Mouse (Mus musculus) left cerebral cortex, adult 11 months (tissue): ENCODE measurements around the gene Sec14l2.

ENCODE experiments used
- DNase-seq: peaks from one replicate; pipeline ENCODE4 v3.0.0; 2022; ENCODE audit warnings: low spot score

Sec14l2 gene

GRCm38 (mm10) chr11:4122742-4123579, at the start of gene Sec14l2:
Sec14l2 (minus strand) TSS chr11:4123415.
- no peak for DNase-seq

GRCm38 (mm10) chr11:4166467-4167090, 43.4 kb upstream of the Sec14l2 start:
- no peak for DNase-seq

- DNase-seq = no peak
Measured at GRCm38 (mm10) chr11:4164701-4165100, 41.5 kb upstream of the Sec14l2 start.

- DNase-seq = no peak
Measured at GRCm38 (mm10) chr11:4160758-4161480, 37.7 kb upstream of the Sec14l2 start.

- peak; percentile 87 for DNase-seq
Measured at GRCm38 (mm10) chr11:4159808-4160708, 36.8 kb upstream of the Sec14l2 start, which contains the start of the genes Ccdc157 and Sf3a1. Ccdc157 (minus strand) TSS chr11:4160293. Sf3a1 (plus strand) TSS chr11:4160350.

- DNase-seq = no peak
Measured at GRCm38 (mm10) chr11:4158676-4159075, 35.5 kb upstream of the Sec14l2 start.

GRCm38 (mm10) chr11:4155641-4156040, 32.4 kb upstream of the Sec14l2 start:
- no peak for DNase-seq

- DNase-seq = no peak
Measured at GRCm38 (mm10) chr11:4153694-4154093, 30.5 kb upstream of the Sec14l2 start.

GRCm38 (mm10) chr11:4149886-4150285, 26.7 kb upstream of the Sec14l2 start:
- no peak for DNase-seq

GRCm38 (mm10) chr11:4148536-4149156, 25.4 kb upstream of the Sec14l2 start:
- no peak for DNase-seq

- DNase-seq = no peak
Measured at GRCm38 (mm10) chr11:4148120-4148519, 24.9 kb upstream of the Sec14l2 start.

- DNase-seq = no peak
Measured at GRCm38 (mm10) chr11:4147098-4147497, 23.9 kb upstream of the Sec14l2 start.

- DNase-seq = no peak
Measured at GRCm38 (mm10) chr11:4146381-4146780, 23.2 kb upstream of the Sec14l2 start.

- no peak for DNase-seq
Measured at GRCm38 (mm10) chr11:4143281-4144062, 20.3 kb upstream of the Sec14l2 start.

GRCm38 (mm10) chr11:4142352-4142751, 19.1 kb upstream of the Sec14l2 start:
- DNase-seq = no peak

GRCm38 (mm10) chr11:4141505-4141904, 18.3 kb upstream of the Sec14l2 start:
- no peak for DNase-seq

GRCm38 (mm10) chr11:4138964-4139363, 15.7 kb upstream of the Sec14l2 start:
- DNase-seq = no peak

- DNase-seq = peak; percentile 71
Measured at GRCm38 (mm10) chr11:4134986-4135935, 12.0 kb upstream of the Sec14l2 start, which contains the start of gene Rnf215. Rnf215 (plus strand) TSS chr11:4135202.

GRCm38 (mm10) chr11:4134400-4134799, 11.2 kb upstream of the Sec14l2 start:
- DNase-seq = no peak
